Mouse (Mus musculus): Measurements from ENCODE around the gene Gm5891. TPM values are rescaled to one million over a fixed set of nuclear protein-coding genes. Genes with fewer than 3 reads are reported as not detected.
"Not testable (repeated sequence)": the region's sequence is repeated elsewhere in the genome, so short reads cannot be mapped to it uniquely, and the experiment has no call there.

The Gm5891 gene
- polyA plus RNA-seq (2016; fragmentation: Nextera tagmentation; extraction: Ambion mirVana): not detected in 2 replicates

- not testable (repeated sequence) for H3K27me3 ChIP-seq (ENCODE audit: low read depth, poor library complexity, severe bottlenecking); DNase-seq (ENCODE audit: low spot score); H3K9me3 ChIP-seq (replicated peaks); H3K27ac ChIP-seq; H3K36me3 ChIP-seq; H3K4me3 ChIP-seq; H3K4me1 ChIP-seq
- WGBS: no CpG with 5 or more reads among the region's 1 CpGs
These were observed at the start of gene Gm5891 for GRCm38 (mm10) chr7:21921191-21921590. TSS of gene Gm5891 (minus strand) at chr7:21921291.

Other genes starting within 250 kb of the Gm5891 start
- not detected in 2 replicates for gene Gm4175, start 159.8 kb downstream of the Gm5891 start, polyA plus RNA-seq (2016; fragmentation: Nextera tagmentation; extraction: Ambion mirVana)
- gene Gm4177, start 124.6 kb downstream of the Gm5891 start, polyA plus RNA-seq (2016; fragmentation: Nextera tagmentation; extraction: Ambion mirVana): not detected in 2 replicates
- not detected in 2 replicates for gene Vmn1r135, start 88.9 kb downstream of the Gm5891 start, polyA plus RNA-seq (2016; fragmentation: Nextera tagmentation; extraction: Ambion mirVana)
- gene Gm5725, start 77.0 kb downstream of the Gm5891 start, polyA plus RNA-seq (2016; fragmentation: Nextera tagmentation; extraction: Ambion mirVana): not detected in 2 replicates
- not detected in 2 replicates for gene Vmn1r137, start 73.3 kb upstream of the Gm5891 start, polyA plus RNA-seq (2016; fragmentation: Nextera tagmentation; extraction: Ambion mirVana)
- gene Vmn1r138, start 107.6 kb upstream of the Gm5891 start, polyA plus RNA-seq (2016; fragmentation: Nextera tagmentation; extraction: Ambion mirVana): not detected in 2 replicates
- gene Gm6176, start 135.0 kb upstream of the Gm5891 start, polyA plus RNA-seq (2016; fragmentation: Nextera tagmentation; extraction: Ambion mirVana): not detected in 2 replicates
- gene Vmn1r139, start 147.8 kb upstream of the Gm5891 start, polyA plus RNA-seq (2016; fragmentation: Nextera tagmentation; extraction: Ambion mirVana): not detected in 2 replicates
- not detected in 2 replicates for gene Gm16451, start 197.0 kb upstream of the Gm5891 start, polyA plus RNA-seq (2016; fragmentation: Nextera tagmentation; extraction: Ambion mirVana)
- not detected in 2 replicates for gene Gm10666, start 213.4 kb upstream of the Gm5891 start, polyA plus RNA-seq (2016; fragmentation: Nextera tagmentation; extraction: Ambion mirVana)
- gene Vmn1r142, start 242.7 kb upstream of the Gm5891 start, polyA plus RNA-seq (2016; fragmentation: Nextera tagmentation; extraction: Ambion mirVana): not detected in 2 replicates

All from limb, embryonic 10.5 days (tissue).